Mouse (Mus musculus): ENCODE measurements around the gene Fam117a. TPM values are rescaled to one million over a fixed set of nuclear protein-coding genes. Genes with fewer than 3 reads are reported as not detected.

Fam117a gene
- total and polyA plus RNA-seq, 3 experiments: 49.9 to 116 TPM; not detected in 1

GRCm38 (mm10) chr11:95318116-95318515 lies 18.7 kb upstream of the Fam117a start:
- Histone ChIP-seq H3K27me3 (ENCODE audit: control insufficient read depth in 1 of 2, insufficient read depth in 2 of 2, low read length in 2 of 2) (no peaks in the 10 kb centered on the region), H3K27ac (ENCODE audit: control insufficient read depth, low read depth, low read length) (peak overlapping the region; percentile 2), H3K9me3 (replicated peaks; ENCODE audit: insufficient read depth, low read length) (no peaks in the 10 kb centered on the region), H3K9ac (ENCODE audit: control insufficient read depth, low read depth, low read length, poor library complexity, severe bottlenecking) (peak overlapping the region; percentile 3), H3K36me3 (ENCODE audit: control insufficient read depth in 1 of 2, insufficient read depth in 2 of 2, low read length in 2 of 2) (peaks cover 0 to 48% of the 10 kb centered on the region in 2 experiments; a peak in 2 of 4 replicates), H3K79me2 (ENCODE audit: control insufficient read depth, insufficient read depth, low read length, poor library complexity) (no peaks in the 10 kb centered on the region), H3K4me3 (ENCODE audit: control insufficient read depth in 1 of 2, insufficient read depth in 1 of 2, low read depth in 2 of 2, low read length in 2 of 2) (peak overlapping the region; percentile 32 to 46), H3K4me1 (ENCODE audit: control insufficient read depth in 1 of 2, insufficient read depth in 2 of 2, low read length in 2 of 2) (peaks cover 47 to 51% of the 10 kb centered on the region in 2 experiments)
- DNase-seq (ENCODE audit: low read depth, low spot score): peak; percentile 85
- peak; percentile 16; the same call in 1 of the 2 replicates for TF ChIP-seq MYB (IDR thresholded peaks at IDR 0.05; ENCODE audit: low read depth, low read length)
- TF ChIP-seq ELF1 (IDR thresholded peaks at IDR 0.05; ENCODE audit: low read depth, low read length): no peak
- TF ChIP-seq CHD2 (IDR thresholded peaks at IDR 0.05; ENCODE audit: low read length): peak; percentile 50; the same call in 1 of the 2 replicates
- TF ChIP-seq USF1 (IDR thresholded peaks at IDR 0.05; ENCODE audit: low read depth, low read length): no peak; the same call in 1 of the 2 replicates
- TF ChIP-seq ETS1 (IDR thresholded peaks at IDR 0.05; ENCODE audit: low read depth, low read length): peak; percentile 100
- TF ChIP-seq GATA1 (IDR thresholded peaks at IDR 0.05; ENCODE audit: low read depth, low read length): peak; percentile 91
- no peak for TF ChIP-seq GABPA (IDR thresholded peaks at IDR 0.05; ENCODE audit: low read depth, low read length)
- peak; percentile 99 for TF ChIP-seq SIN3A (IDR thresholded peaks at IDR 0.05; ENCODE audit: low read length)
- peak; percentile 14; the same call in 1 of the 2 replicates for TF ChIP-seq ZC3H11A (IDR thresholded peaks at IDR 0.05; ENCODE audit: low read depth, low read length)
- TF ChIP-seq USF2 (IDR thresholded peaks at IDR 0.05; ENCODE audit: borderline replicate concordance in 1 of 2, insufficient read depth in 1 of 2, low read depth in 1 of 2, low read length in 2 of 2): no peak
- TF ChIP-seq MEF2A (IDR thresholded peaks at IDR 0.05; ENCODE audit: extremely low read depth, insufficient replicate concordance, low read depth, low read length, poor library complexity, severe bottlenecking): peak; percentile 72; the same call in 1 of the 2 replicates
- no peak for TF ChIP-seq UBTF (IDR thresholded peaks at IDR 0.05; ENCODE audit: borderline replicate concordance, insufficient read depth, low read depth, low read length)
- TF ChIP-seq ZKSCAN1 (IDR thresholded peaks at IDR 0.05; ENCODE audit: low read depth, low read length): peak; percentile 56; the same call in 1 of the 2 replicates
- TF ChIP-seq TCF12 (IDR thresholded peaks at IDR 0.05; ENCODE audit: low read depth, low read length): peak; percentile 96
- TF ChIP-seq JUND (IDR thresholded peaks at IDR 0.05; ENCODE audit: low read depth, low read length): 0 out of 2 replicates have a peak, but pooled peaks have one; percentile 14
- TF ChIP-seq KAT2A (conservative IDR thresholded peaks at IDR 0.05; ENCODE audit: low read depth, low read length): 0 out of 2 replicates have a peak, but pooled peaks have one; percentile 45
- TF ChIP-seq MXI1 (IDR thresholded peaks at IDR 0.05; ENCODE audit: low read depth, low read length): peak; percentile 94
- TF ChIP-seq ZNF384 (IDR thresholded peaks at IDR 0.05; ENCODE audit: low read depth, low read length): peak; percentile 97
- TF ChIP-seq POLR2A (IDR thresholded peaks at IDR 0.05; ENCODE audit: control insufficient read depth in 1 of 2, insufficient read depth in 1 of 2, low read depth in 1 of 2, low read length in 2 of 2, poor library complexity in 1 of 2): no peak
- peak; percentile 64 for TF ChIP-seq MYC (IDR thresholded peaks at IDR 0.05; ENCODE audit: low read depth, low read length)
- no peak; the same call in 1 of the 2 replicates for TF ChIP-seq SMC3 (IDR thresholded peaks at IDR 0.05; ENCODE audit: low read depth, low read length)
- TF ChIP-seq EP300 (IDR thresholded peaks at IDR 0.05; ENCODE audit: low read depth in 1 of 2, low read length in 2 of 2): peak; percentile 81 to 90
- TF ChIP-seq BHLHE40 (IDR thresholded peaks at IDR 0.05; ENCODE audit: borderline replicate concordance, low read depth, low read length): peak; percentile 90
- TF ChIP-seq CHD1 (IDR thresholded peaks at IDR 0.05; ENCODE audit: low read depth, low read length): no peak
- TF ChIP-seq TAL1 (IDR thresholded peaks at IDR 0.05; ENCODE audit: low read length): no peak
- TF ChIP-seq HCFC1 (IDR thresholded peaks at IDR 0.05; ENCODE audit: low read depth, low read length): 0 out of 2 replicates have a peak, but pooled peaks have one; percentile 56
- TF ChIP-seq NRF1 (IDR thresholded peaks at IDR 0.05; ENCODE audit: insufficient read depth, low read depth, low read length, poor library complexity, severe bottlenecking): peak; percentile 21; the same call in 1 of the 2 replicates
- TF ChIP-seq MAX (IDR thresholded peaks at IDR 0.05; ENCODE audit: low read length): peak; percentile 67
- TF ChIP-seq RCOR1 (IDR thresholded peaks at IDR 0.05; ENCODE audit: low read depth, low read length): peak; percentile 89
- no peak for TF ChIP-seq POLR2AphosphoS5 (IDR thresholded peaks at IDR 0.05; ENCODE audit: borderline replicate concordance, low read depth, low read length)
- no peak for TF ChIP-seq E2F4 (IDR thresholded peaks at IDR 0.05; ENCODE audit: borderline replicate concordance, low read depth, low read length)
- TF ChIP-seq MAZ (IDR thresholded peaks at IDR 0.05; ENCODE audit: low read depth, low read length): peak; percentile 53; the same call in 1 of the 2 replicates
- TF ChIP-seq TBP (IDR thresholded peaks at IDR 0.05; ENCODE audit: low read depth, low read length): 0 out of 2 replicates have a peak, but pooled peaks have one; percentile 24
- TF ChIP-seq POLR2AphosphoS2 (IDR thresholded peaks at IDR 0.05; ENCODE audit: low read length): no peak
- no peak for TF ChIP-seq NELFE (IDR thresholded peaks at IDR 0.05; ENCODE audit: low read depth, low read length)
- TF ChIP-seq RAD21 (IDR thresholded peaks at IDR 0.05; ENCODE audit: low read depth, low read length): no peak
